Mouse (Mus musculus): ENCODE measurements at regions not wholly inside any gene's neighbourhood (a gene's known extent, or its start where the extent isn't known, plus 50 kb on each side); places are given as distances from the start of the nearest gene placed in this dataset.

GRCm38 (mm10) chr15:74330131-74330530 lies 306.0 kb downstream of the Mroh4 start:
- DNase-seq (ENCODE audit: low spot score): no peak
- Histone ChIP-seq H3K36me3 (ENCODE audit: control insufficient read depth, insufficient read depth, low read length) (no peaks in the 10 kb centered on the region), H3K27ac (ENCODE audit: low read depth) (no peak overlapping the region), H3K4me3 (ENCODE audit: low read depth, low read length) (no peak overlapping the region), H3K9ac (ENCODE audit: low read length) (no peak overlapping the region), H3K4me2 (ENCODE audit: low read length) (no peak overlapping the region), H3K27me3 (replicated peaks; ENCODE audit: control insufficient read depth, insufficient read depth, low read length) (no peaks in the 10 kb centered on the region), H3K9me3 (ENCODE audit: control insufficient read depth, low read length) (no peaks in the 10 kb centered on the region), H3K4me1 (replicated peaks; ENCODE audit: control insufficient read depth, insufficient read depth, low read length) (no peaks in the 10 kb centered on the region)
- ATAC-seq (replicated peaks; ENCODE audit: low FRiP score, low TSS enrichment, low read depth): no peak
- WGBS: 40% methylated on average over 3 of the region's 3 CpGs

GRCm38 (mm10) chr15:74329221-74329620 lies 306.9 kb downstream of the Mroh4 start:
- Histone ChIP-seq H3K27ac (ENCODE audit: low read depth) (no peak overlapping the region), H3K4me3 (ENCODE audit: low read depth, low read length) (no peak overlapping the region), H3K4me2 (ENCODE audit: low read length) (no peak overlapping the region), H3K36me3 (ENCODE audit: control insufficient read depth, insufficient read depth, low read length) (no peaks in the 10 kb centered on the region), H3K9ac (ENCODE audit: low read length) (no peak overlapping the region), H3K4me1 (replicated peaks; ENCODE audit: control insufficient read depth, insufficient read depth, low read length) (no peaks in the 10 kb centered on the region), H3K9me3 (ENCODE audit: control insufficient read depth, low read length) (no peaks in the 10 kb centered on the region), H3K27me3 (replicated peaks; ENCODE audit: control insufficient read depth, insufficient read depth, low read length) (no peaks in the 10 kb centered on the region)
- no peak for ATAC-seq (replicated peaks; ENCODE audit: low FRiP score, low TSS enrichment, low read depth)
- WGBS: 79% methylated on average over 14 of the region's 14 CpGs
- DNase-seq (ENCODE audit: low spot score): no peak

GRCm38 (mm10) chr15:74326661-74327060 lies 309.5 kb downstream of the Mroh4 start:
- Histone ChIP-seq H3K4me2 (ENCODE audit: low read length) (no peak overlapping the region), H3K27me3 (replicated peaks; ENCODE audit: control insufficient read depth, insufficient read depth, low read length) (no peaks in the 10 kb centered on the region), H3K9me3 (ENCODE audit: control insufficient read depth, low read length) (no peaks in the 10 kb centered on the region), H3K36me3 (ENCODE audit: control insufficient read depth, insufficient read depth, low read length) (no peaks in the 10 kb centered on the region), H3K4me1 (replicated peaks; ENCODE audit: control insufficient read depth, insufficient read depth, low read length) (no peaks in the 10 kb centered on the region), H3K9ac (ENCODE audit: low read length) (no peak overlapping the region), H3K27ac (ENCODE audit: low read depth) (no peak overlapping the region), H3K4me3 (ENCODE audit: low read depth, low read length) (no peak overlapping the region)
- DNase-seq (ENCODE audit: low spot score) (no peak), ATAC-seq (replicated peaks; ENCODE audit: low FRiP score, low TSS enrichment, low read depth) (no peak)
- 39% methylated on average over 5 of the region's 5 CpGs for WGBS

GRCm38 (mm10) chr15:74325543-74325942 lies 310.6 kb downstream of the Mroh4 start:
- 20% methylated on average over 9 of the region's 9 CpGs for WGBS
- DNase-seq (ENCODE audit: low spot score): no peak
- Histone ChIP-seq H3K27ac (ENCODE audit: low read depth) (no peak overlapping the region), H3K4me1 (replicated peaks; ENCODE audit: control insufficient read depth, insufficient read depth, low read length) (no peaks in the 10 kb centered on the region), H3K36me3 (ENCODE audit: control insufficient read depth, insufficient read depth, low read length) (no peaks in the 10 kb centered on the region), H3K9me3 (ENCODE audit: control insufficient read depth, low read length) (no peaks in the 10 kb centered on the region), H3K4me3 (ENCODE audit: low read depth, low read length) (no peak overlapping the region), H3K27me3 (replicated peaks; ENCODE audit: control insufficient read depth, insufficient read depth, low read length) (no peaks in the 10 kb centered on the region), H3K9ac (ENCODE audit: low read length) (no peak overlapping the region), H3K4me2 (ENCODE audit: low read length) (no peak overlapping the region)
- no peak for ATAC-seq (replicated peaks; ENCODE audit: low FRiP score, low TSS enrichment, low read depth)

- 52% methylated on average over 3 of the region's 3 CpGs for WGBS
- DNase-seq (ENCODE audit: low spot score) (no peak), ATAC-seq (replicated peaks; ENCODE audit: low FRiP score, low TSS enrichment, low read depth) (no peak)
- Histone ChIP-seq H3K4me3 (ENCODE audit: low read depth, low read length) (no peak overlapping the region), H3K9ac (ENCODE audit: low read length) (no peak overlapping the region), H3K27ac (ENCODE audit: low read depth) (no peak overlapping the region), H3K4me1 (replicated peaks; ENCODE audit: control insufficient read depth, insufficient read depth, low read length) (no peaks in the 10 kb centered on the region), H3K36me3 (ENCODE audit: control insufficient read depth, insufficient read depth, low read length) (no peaks in the 10 kb centered on the region), H3K4me2 (ENCODE audit: low read length) (no peak overlapping the region), H3K9me3 (ENCODE audit: control insufficient read depth, low read length) (no peaks in the 10 kb centered on the region), H3K27me3 (replicated peaks; ENCODE audit: control insufficient read depth, insufficient read depth, low read length) (no peaks in the 10 kb centered on the region)
These were observed 316.7 kb downstream of the Mroh4 start for GRCm38 (mm10) chr15:74319407-74319806.

GRCm38 (mm10) chr15:74318422-74318841 lies 317.7 kb downstream of the Mroh4 start:
- H3K4me2 ChIP-seq (ENCODE audit: low read length): no peak overlapping the region
- ATAC-seq (replicated peaks; ENCODE audit: low FRiP score, low TSS enrichment, low read depth) (no peak), DNase-seq (ENCODE audit: low spot score) (no peak)
- no peak overlapping the region for H3K27ac ChIP-seq (ENCODE audit: low read depth)
- WGBS: 42% methylated on average over 3 of the region's 3 CpGs
- H3K36me3 ChIP-seq (ENCODE audit: control insufficient read depth, insufficient read depth, low read length): no peaks in the 10 kb centered on the region
- H3K4me1 ChIP-seq (replicated peaks; ENCODE audit: control insufficient read depth, insufficient read depth, low read length): no peaks in the 10 kb centered on the region
- H3K4me3 ChIP-seq (ENCODE audit: low read depth, low read length): no peak overlapping the region
- no peaks in the 10 kb centered on the region for H3K9me3 ChIP-seq (ENCODE audit: control insufficient read depth, low read length)
- no peaks in the 10 kb centered on the region for H3K27me3 ChIP-seq (replicated peaks; ENCODE audit: control insufficient read depth, insufficient read depth, low read length)
- no peak overlapping the region for H3K9ac ChIP-seq (ENCODE audit: low read length)

- Histone ChIP-seq H3K36me3 (ENCODE audit: control insufficient read depth, insufficient read depth, low read length) (no peaks in the 10 kb centered on the region), H3K4me3 (ENCODE audit: low read depth, low read length) (no peak overlapping the region), H3K9ac (ENCODE audit: low read length) (no peak overlapping the region), H3K4me1 (replicated peaks; ENCODE audit: control insufficient read depth, insufficient read depth, low read length) (no peaks in the 10 kb centered on the region), H3K27me3 (replicated peaks; ENCODE audit: control insufficient read depth, insufficient read depth, low read length) (no peaks in the 10 kb centered on the region), H3K27ac (ENCODE audit: low read depth) (no peak overlapping the region), H3K4me2 (ENCODE audit: low read length) (no peak overlapping the region), H3K9me3 (ENCODE audit: control insufficient read depth, low read length) (no peaks in the 10 kb centered on the region)
- 62% methylated on average over 3 of the region's 3 CpGs for WGBS
- ATAC-seq (replicated peaks; ENCODE audit: low FRiP score, low TSS enrichment, low read depth) (no peak), DNase-seq (ENCODE audit: low spot score) (no peak)
These were observed 325.1 kb downstream of the Mroh4 start for GRCm38 (mm10) chr15:74311082-74311481.

- no peak overlapping the region for H3K4me3 ChIP-seq (ENCODE audit: low read depth, low read length)
- no peak overlapping the region for H3K27ac ChIP-seq (ENCODE audit: low read depth)
- no peak for DNase-seq (ENCODE audit: low spot score)
- H3K4me2 ChIP-seq (ENCODE audit: low read length): no peak overlapping the region
- ATAC-seq (replicated peaks; ENCODE audit: low FRiP score, low TSS enrichment, low read depth): no peak
- H3K36me3 ChIP-seq (ENCODE audit: control insufficient read depth, insufficient read depth, low read length): no peaks in the 10 kb centered on the region
- no peak overlapping the region for H3K9ac ChIP-seq (ENCODE audit: low read length)
- no peaks in the 10 kb centered on the region for H3K4me1 ChIP-seq (replicated peaks; ENCODE audit: control insufficient read depth, insufficient read depth, low read length)
- WGBS: 85% methylated on average over 5 of the region's 5 CpGs
- H3K9me3 ChIP-seq (ENCODE audit: control insufficient read depth, low read length): no peaks in the 10 kb centered on the region
- H3K27me3 ChIP-seq (replicated peaks; ENCODE audit: control insufficient read depth, insufficient read depth, low read length): no peaks in the 10 kb centered on the region
These were observed 329.6 kb downstream of the Mroh4 start for GRCm38 (mm10) chr15:74306543-74306942.

- no peaks in the 10 kb centered on the region for H3K9me3 ChIP-seq (ENCODE audit: control insufficient read depth, low read length)
- H3K9ac ChIP-seq (ENCODE audit: low read length): no peak overlapping the region
- no peaks in the 10 kb centered on the region for H3K27me3 ChIP-seq (replicated peaks; ENCODE audit: control insufficient read depth, insufficient read depth, low read length)
- H3K4me1 ChIP-seq (replicated peaks; ENCODE audit: control insufficient read depth, insufficient read depth, low read length): no peaks in the 10 kb centered on the region
- no peak overlapping the region for H3K4me3 ChIP-seq (ENCODE audit: low read depth, low read length)
- WGBS: 74% methylated on average over 8 of the region's 8 CpGs
- ATAC-seq (replicated peaks; ENCODE audit: low FRiP score, low TSS enrichment, low read depth) (no peak), DNase-seq (ENCODE audit: low spot score) (no peak)
- H3K4me2 ChIP-seq (ENCODE audit: low read length): no peak overlapping the region
- H3K27ac ChIP-seq (ENCODE audit: low read depth): no peak overlapping the region
- no peaks in the 10 kb centered on the region for H3K36me3 ChIP-seq (ENCODE audit: control insufficient read depth, insufficient read depth, low read length)
These were observed 339.9 kb downstream of the Mroh4 start for GRCm38 (mm10) chr15:74296277-74296676.

Data from intestine, embryonic 14.5 days (tissue).